Mouse (Mus musculus) kidney, postnatal 0 days (tissue): ENCODE data around the gene Trp53. TPM values are rescaled to one million over a fixed set of nuclear protein-coding genes. Genes with fewer than 3 reads are reported as not detected.
A peak's percentile ranks its signal among the peaks of the same experiment; 100 is the strongest.

ENCODE experiments used
- ATAC-seq: fragments of 200-750 bp; cut with Nextera tagmentation; replicated peaks from 2 replicates; pipeline ENCODE4 v1.8.0; 2017; ENCODE audit warnings: low read depth, moderate number of reproducible peaks, moderate TSS enrichment, moderate library complexity; ENCODE audit not compliant: low FRiP score
- DNase-seq: peaks from one replicate; pipeline ENCODE4 v3.0.0-alpha.2; 2016; ENCODE audit warnings: low spot score
- H3K27ac ChIP-seq: fragments of 300-500 bp; sonication (generic); 2 replicates; pipeline ENCODE4 v1.5.1; 2014; ENCODE audit warnings: mild to moderate bottlenecking
- H3K27me3 ChIP-seq: fragments of 300-500 bp; sonication (generic); 2 replicates; pipeline ENCODE4 v1.6.1; 2014; ENCODE audit warnings: low read length, mixed read lengths; ENCODE audit not compliant: insufficient read depth
- H3K36me3 ChIP-seq: fragments of 300-500 bp; sonication (generic); 2 replicates; pipeline ENCODE4 v1.6.1; 2014; ENCODE audit warnings: low read length, mixed read lengths; ENCODE audit not compliant: insufficient read depth
- H3K4me1 ChIP-seq: fragments of 300-500 bp; sonication (generic); replicated peaks from 2 replicates; pipeline ENCODE4 v1.6.1; 2014; ENCODE audit warnings: antibody characterized with exemption, low read length, mixed read lengths; ENCODE audit not compliant: insufficient read depth
- H3K4me2 ChIP-seq: fragments of 300-500 bp; sonication (generic); 2 replicates; pipeline ENCODE4 v1.6.1; 2014; ENCODE audit warnings: mild to moderate bottlenecking, low read length, moderate library complexity, mixed read lengths
- H3K4me3 ChIP-seq: fragments of 300-500 bp; sonication (generic); replicated peaks from 2 replicates; pipeline ENCODE4 v1.5.1; 2014; ENCODE audit warnings: low read depth, low read length
- H3K9ac ChIP-seq: fragments of 300-500 bp; sonication (generic); 2 replicates; pipeline ENCODE4 v1.6.1; 2014; ENCODE audit warnings: low read depth, low read length
- H3K9me3 ChIP-seq: fragments of 300-500 bp; sonication (generic); replicated peaks from 2 replicates; pipeline ENCODE4 v1.6.1; 2016; ENCODE audit warnings: low read length, inconsistent platforms, mixed read lengths
- CTCF ChIP-seq: IDR thresholded peaks from 2 replicates; pipeline ENCODE4 v1.5.1; 2016; ENCODE audit warnings: antibody characterized with exemption, low read depth, mild to moderate bottlenecking, moderate library complexity
- WGBS: fragments of 180-500 bp; shearing (Covaris S2); extraction: QIAGEN DNeasy Blood & Tissue Kit; methylation state at CpG from one replicate; pipeline ENCODE4 v1.1.7; 2014; 5-methylcytosine and 5-hydroxymethylcytosine counted together
- polyA plus RNA-seq: library from polyadenylated mRNA; unstranded; fragments of >200 nt; fragmentation: Nextera tagmentation; extraction: Ambion mirVana; gene quantifications from 2 replicates; pipeline ENCODE4 v1.2.1, GENCODE M21; 2015

Gene Trp53
- polyA plus RNA-seq, 1 experiment from 2014 or later = 117 TPM

DNA sequence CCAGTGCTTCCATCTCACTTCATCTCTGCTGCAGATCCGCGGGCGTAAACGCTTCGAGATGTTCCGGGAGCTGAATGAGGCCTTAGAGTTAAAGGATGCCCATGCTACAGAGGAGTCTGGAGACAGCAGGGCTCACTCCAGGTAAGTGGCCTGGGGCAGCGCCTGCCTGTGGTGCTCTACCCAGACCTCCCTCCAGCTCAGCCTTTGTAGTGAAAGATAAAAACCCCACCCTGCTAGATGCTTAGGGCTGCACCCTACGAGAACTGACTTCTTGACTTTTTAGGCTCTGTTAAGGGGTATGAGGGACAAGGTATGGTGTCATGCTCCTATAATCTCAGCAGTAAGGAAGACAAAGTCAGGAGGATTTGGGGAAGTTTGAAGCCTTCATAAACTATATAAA, 10.5 kb downstream of the Trp53 start:
- no peaks in the 10 kb centered on the region for H3K27me3 ChIP-seq
- H3K9me3 ChIP-seq = no peaks in the 10 kb centered on the region
- H3K4me1 ChIP-seq = no peaks in the 10 kb centered on the region
- no peak for ATAC-seq
- no peak overlapping the region for H3K4me3 ChIP-seq
- WGBS = 93% methylated on average over 8 of the region's 8 CpGs
- no peak overlapping the region for H3K9ac ChIP-seq
- H3K27ac ChIP-seq = no peak overlapping the region
- DNase-seq = no peak
- no peak overlapping the region for H3K4me2 ChIP-seq
- TF ChIP-seq CTCF = no peak
- peaks cover 45% of the 10 kb centered on the region for H3K36me3 ChIP-seq

DNA sequence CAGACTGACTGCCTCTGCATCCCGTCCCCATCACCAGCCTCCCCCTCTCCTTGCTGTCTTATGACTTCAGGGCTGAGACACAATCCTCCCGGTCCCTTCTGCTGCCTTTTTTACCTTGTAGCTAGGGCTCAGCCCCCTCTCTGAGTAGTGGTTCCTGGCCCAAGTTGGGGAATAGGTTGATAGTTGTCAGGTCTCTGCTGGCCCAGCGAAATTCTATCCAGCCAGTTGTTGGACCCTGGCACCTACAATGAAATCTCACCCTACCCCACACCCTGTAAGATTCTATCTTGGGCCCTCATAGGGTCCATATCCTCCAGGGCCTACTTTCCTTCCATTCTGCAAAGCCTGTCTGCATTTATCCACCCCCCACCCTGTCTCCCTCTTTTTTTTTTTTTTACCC, 11.3 kb downstream of the Trp53 start:
- DNase-seq = no peak
- 80% methylated on average over 3 of the region's 3 CpGs for WGBS
- ATAC-seq = no peak

GRCm38 (mm10) chr11:69591899-69592637, 11.9 kb downstream of the Trp53 start:
- Histone ChIP-seq H3K27me3 (no peaks in the 10 kb centered on the region), H3K27ac (no peak overlapping the region), H3K4me2 (no peak overlapping the region), H3K9ac (no peak overlapping the region), H3K4me1 (no peaks in the 10 kb centered on the region), H3K9me3 (no peaks in the 10 kb centered on the region), H3K4me3 (no peak overlapping the region), H3K36me3 (peaks cover 45% of the 10 kb centered on the region)
- WGBS = 82% methylated on average over 7 of the region's 7 CpGs
- ATAC-seq (no peak), DNase-seq (no peak)
- TF ChIP-seq CTCF = no peak

More for the DNA sequence above, 11.3 kb downstream of the Trp53 start:
- no peak for TF ChIP-seq CTCF
- Histone ChIP-seq H3K36me3 (peaks cover 45% of the 10 kb centered on the region), H3K9ac (no peak overlapping the region), H3K4me3 (no peak overlapping the region), H3K9me3 (no peaks in the 10 kb centered on the region), H3K27me3 (no peaks in the 10 kb centered on the region), H3K4me2 (no peak overlapping the region), H3K4me1 (no peaks in the 10 kb centered on the region), H3K27ac (no peak overlapping the region)

- ATAC-seq (no peak), DNase-seq (no peak)
- peaks cover 38% of the 10 kb centered on the region for H3K36me3 ChIP-seq
- H3K27me3 ChIP-seq = no peaks in the 10 kb centered on the region
- no peaks in the 10 kb centered on the region for H3K4me1 ChIP-seq
- H3K4me3 ChIP-seq = no peak overlapping the region
- H3K9ac ChIP-seq = no peak overlapping the region
- H3K27ac ChIP-seq = no peak overlapping the region
- H3K9me3 ChIP-seq = no peaks in the 10 kb centered on the region
- TF ChIP-seq CTCF = no peak
- H3K4me2 ChIP-seq = no peak overlapping the region
- WGBS = 88% methylated on average over 4 of the region's 4 CpGs
Observed at GRCm38 (mm10) chr11:69592799-69593198, 12.6 kb downstream of the Trp53 start.

GRCm38 (mm10) chr11:69594853-69595252, 14.7 kb downstream of the Trp53 start:
- no peak for TF ChIP-seq CTCF
- no peak overlapping the region for H3K9ac ChIP-seq
- no peak overlapping the region for H3K4me3 ChIP-seq
- peaks cover 17% of the 10 kb centered on the region; the same call in 1 of the 2 replicates for H3K36me3 ChIP-seq
- H3K27me3 ChIP-seq = no peaks in the 10 kb centered on the region
- DNase-seq (no peak), ATAC-seq (no peak)
- peaks cover 7% of the 10 kb centered on the region for H3K4me1 ChIP-seq
- H3K4me2 ChIP-seq = no peak overlapping the region
- WGBS = 94% methylated on average over 6 of the region's 6 CpGs
- no peaks in the 10 kb centered on the region for H3K9me3 ChIP-seq
- H3K27ac ChIP-seq = no peak overlapping the region

- 17% methylated on average over 9 of the region's 9 CpGs for WGBS
- Histone ChIP-seq H3K4me2 (peak overlapping the region; percentile 27; the same call in 1 of the 2 replicates), H3K27ac (peak overlapping the region; percentile 78; the same call in 1 of the 2 replicates), H3K9ac (no peak overlapping the region), H3K27me3 (no peaks in the 10 kb centered on the region), H3K4me1 (peaks cover 22% of the 10 kb centered on the region), H3K9me3 (no peaks in the 10 kb centered on the region), H3K36me3 (no peaks in the 10 kb centered on the region), H3K4me3 (no peak overlapping the region)
- DNase-seq (no peak), ATAC-seq (no peak)
- no peak for TF ChIP-seq CTCF
Observed at GRCm38 (mm10) chr11:69599436-69599835, 19.3 kb downstream of the Trp53 start.

DNA sequence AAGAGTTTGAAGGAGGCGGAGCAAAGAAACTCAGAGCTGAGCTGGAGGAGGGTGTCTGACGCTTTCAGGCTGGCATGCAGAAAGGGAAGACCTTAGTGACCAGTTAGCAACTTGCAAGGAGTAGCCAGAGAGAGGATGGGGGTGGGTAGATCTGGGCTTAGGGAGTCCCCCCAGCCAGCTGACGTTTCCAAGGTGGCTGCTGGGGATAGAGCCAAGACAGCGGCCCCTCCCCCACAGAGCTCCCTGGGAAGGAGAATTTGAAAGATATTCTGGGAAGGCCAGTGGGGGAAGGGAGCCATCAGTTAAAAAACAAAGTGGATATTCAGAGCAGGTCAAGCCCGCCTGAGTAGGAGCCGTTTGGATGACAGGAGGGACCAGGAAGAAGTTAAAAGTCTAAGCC, 19.9 kb downstream of the Trp53 start:
- Histone ChIP-seq H3K9me3 (no peaks in the 10 kb centered on the region), H3K36me3 (no peaks in the 10 kb centered on the region), H3K27me3 (no peaks in the 10 kb centered on the region), H3K9ac (no peak overlapping the region), H3K27ac (peak overlapping the region; percentile 78), H3K4me1 (peaks cover 22% of the 10 kb centered on the region), H3K4me3 (no peak overlapping the region), H3K4me2 (peak overlapping the region; percentile 27; the same call in 1 of the 2 replicates)
- ATAC-seq (peak; percentile 70; the same call in 1 of the 2 replicates), DNase-seq (peak; percentile 88)
- WGBS = 10% methylated on average over 6 of the region's 6 CpGs
- no peak for TF ChIP-seq CTCF
